28 mouse cellular contexts compared by ENCODE assay signal in genomic region chr1:122273579-122273978, GRCm38 (mm10).
DNase-seq lines count a peak whose midpoint lies in the region; ATAC-seq lines count a peak whose summit lies in the region.
"Had no signal": no experiment of that assay in that cellular context is flagged by ENCODE, and none has a peak within 500 bp of the region (broad histone marks: within the 10 kb centered on the region; RNA-seq: fewer than 3 reads in every experiment).

No protein-coding gene starts in this region.

- ATAC-seq in kidney, embryonic 14.5 days (ENCODE audit: low FRiP score, low TSS enrichment), result no peak
- ATAC-seq: CD4-positive, CD25-positive, alpha-beta regulatory T cell, adult 4 months; forebrain, embryonic 14.5 days; intestine, embryonic 15.5 days had no signal

- H3K9me3 ChIP-seq in kidney, embryonic 14.5 days (ENCODE audit: control insufficient read depth, low read length), result no peaks in the 10 kb centered on the region
- H3K9me3 ChIP-seq: embryonic facial prominence, embryonic 12.5 days; hindbrain, embryonic 15.5 days; intestine, embryonic 15.5 days; limb, embryonic 12.5 days; liver, embryonic 15.5 days had no signal

- peak; percentile 49 for DNase-seq in left cerebral cortex, postnatal 4 days
- DNase-seq in left cerebral cortex, postnatal 25 days (ENCODE audit: low spot score in 2 of 2), result no peak
- DNase-seq in cerebellum, adult 18-20 months, result peak; percentile 37 to 46
- DNase-seq in cerebellum, postnatal 10 days, result peak; percentile 76 to 85
- DNase-seq in kidney, postnatal 14 days, result no peak
- no peak for DNase-seq in gastrocnemius, postnatal 4 days (ENCODE audit: low spot score in 2 of 2)
- DNase-seq: adrenal gland, postnatal 14 days; gastrocnemius, postnatal 25 days; heart, adult 18-20 months; heart, postnatal 4 days; kidney, adult 2 months; lung, embryonic 14.5 days; lung, postnatal 14 days; midbrain, embryonic 14.5 days; right cerebral cortex, adult 18-20 months; spleen, adult 18-20 months; thymus, adult 18-20 months; thymus, postnatal 36 days had no signal

- H3K4me3 ChIP-seq in kidney, embryonic 14.5 days (ENCODE audit: low read length), result no peak overlapping the region
- H3K4me3 ChIP-seq: embryonic facial prominence, embryonic 12.5 days; hindbrain, embryonic 15.5 days; intestine, embryonic 15.5 days; limb, embryonic 12.5 days; liver, embryonic 15.5 days had no signal

- no peak overlapping the region for H3K4me2 ChIP-seq in kidney, embryonic 14.5 days (replicated peaks; ENCODE audit: low read depth, low read length)
- H3K4me2 ChIP-seq: embryonic facial prominence, embryonic 12.5 days; heart, embryonic 11.5 days; hindbrain, embryonic 15.5 days; intestine, embryonic 15.5 days; limb, embryonic 12.5 days; liver, embryonic 15.5 days; lung, embryonic 14.5 days had no signal

- H3K36me3 ChIP-seq in kidney, embryonic 14.5 days (ENCODE audit: control insufficient read depth, insufficient read depth, low read length), result no peaks in the 10 kb centered on the region
- H3K36me3 ChIP-seq: embryonic facial prominence, embryonic 12.5 days; hindbrain, embryonic 15.5 days; intestine, embryonic 15.5 days; limb, embryonic 12.5 days; liver, embryonic 15.5 days had no signal

- 98% methylated on average over 2 of the region's 2 CpGs for WGBS in kidney, embryonic 14.5 days

- no peak overlapping the region for H3K9ac ChIP-seq in kidney, embryonic 14.5 days (ENCODE audit: low read depth, low read length)
- H3K9ac ChIP-seq: embryonic facial prominence, embryonic 12.5 days; hindbrain, embryonic 15.5 days; intestine, embryonic 15.5 days; limb, embryonic 12.5 days; liver, embryonic 15.5 days; lung, embryonic 14.5 days had no signal

- no peak overlapping the region for H3K27ac ChIP-seq in kidney, embryonic 14.5 days (ENCODE audit: low read depth, low read length)
- H3K27ac ChIP-seq: embryonic facial prominence, embryonic 12.5 days; hindbrain, embryonic 15.5 days; intestine, embryonic 15.5 days; kidney, postnatal 0 days; limb, embryonic 12.5 days; liver, embryonic 15.5 days had no signal

- H3K4me1 ChIP-seq in kidney, embryonic 14.5 days (ENCODE audit: control insufficient read depth, insufficient read depth, low read length), result no peaks in the 10 kb centered on the region
- H3K4me1 ChIP-seq: embryonic facial prominence, embryonic 12.5 days; hindbrain, embryonic 15.5 days; intestine, embryonic 15.5 days; limb, embryonic 12.5 days; liver, embryonic 15.5 days had no signal

- no peaks in the 10 kb centered on the region for H3K27me3 ChIP-seq in kidney, embryonic 14.5 days (ENCODE audit: control insufficient read depth, insufficient read depth, low read length)
- H3K27me3 ChIP-seq: embryonic facial prominence, embryonic 12.5 days; hindbrain, embryonic 15.5 days; intestine, embryonic 15.5 days; limb, embryonic 12.5 days; liver, embryonic 15.5 days had no signal

- intact Hi-C loops in left cerebral cortex, postnatal 4 days (cut with DNase I), result no loop called here
- intact Hi-C loops in left cerebral cortex, postnatal 25 days (cut with DNase I), result no loop called here

Comparison
In these comparisons a context has a peak if more than half of its experiments do, and no peak if none do; other contexts are left out.
1. DNase-seq: peak in left cerebral cortex, postnatal 4 days (single experiment), cerebellum, adult 18-20 months (2 of 2) and cerebellum, postnatal 10 days (2 of 2); none in left cerebral cortex, postnatal 25 days (0 of 2), kidney, postnatal 14 days (single experiment) and gastrocnemius, postnatal 4 days (0 of 2).